Mouse (Mus musculus): ENCODE results near the gene Slc28a3. TPM values are rescaled to one million over a fixed set of nuclear protein-coding genes. Genes with fewer than 3 reads are reported as not detected.

Slc28a3 gene
- polyA plus RNA-seq, 1 experiment from 2014 or later = 0.05 TPM

DNA sequence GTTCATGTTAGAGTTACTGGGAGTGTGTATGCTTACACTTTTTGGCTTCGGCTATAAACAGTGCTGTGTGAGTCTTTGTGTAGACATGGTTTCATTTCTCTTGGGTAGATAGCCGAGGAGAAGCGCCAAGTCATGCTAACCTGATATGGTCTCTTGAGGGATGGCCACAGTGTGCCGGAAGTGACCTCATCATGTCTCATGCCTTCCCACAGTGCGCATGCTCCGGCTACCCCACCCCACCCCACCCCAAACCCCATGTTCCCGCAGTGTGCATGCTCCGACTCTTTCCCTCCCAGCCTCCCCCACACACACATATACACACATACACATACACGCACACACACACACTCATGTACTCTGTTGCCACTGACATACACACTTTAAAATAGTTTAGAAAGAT, 90.6 kb downstream of the Slc28a3 start:
- Histone ChIP-seq H3K36me3 (no peaks in the 10 kb centered on the region), H3K4me2 (replicated peaks) (no peak overlapping the region), H3K4me1 (peaks cover 5% of the 10 kb centered on the region), H3K9me3 (no peaks in the 10 kb centered on the region), H3K9ac (no peak overlapping the region), H3K27ac (no peak overlapping the region), H3K4me3 (no peak overlapping the region), H3K27me3 (no peaks in the 10 kb centered on the region)
- ATAC-seq (ENCODE audit: insufficient number of reproducible peaks, insufficient read depth, low FRiP score, low TSS enrichment) = no peak
- WGBS = 91% methylated on average over 9 of the region's 9 CpGs

GRCm38 (mm10) chr13:58516277-58516676, 94.4 kb downstream of the Slc28a3 start:
- Histone ChIP-seq H3K4me2 (replicated peaks) (no peak overlapping the region), H3K27me3 (no peaks in the 10 kb centered on the region), H3K4me1 (no peaks in the 10 kb centered on the region), H3K36me3 (no peaks in the 10 kb centered on the region), H3K27ac (no peak overlapping the region), H3K9ac (no peak overlapping the region), H3K9me3 (no peaks in the 10 kb centered on the region), H3K4me3 (no peak overlapping the region)
- no peak for ATAC-seq (ENCODE audit: insufficient number of reproducible peaks, insufficient read depth, low FRiP score, low TSS enrichment)
- WGBS = 96% methylated on average over 4 of the region's 4 CpGs

DNA sequence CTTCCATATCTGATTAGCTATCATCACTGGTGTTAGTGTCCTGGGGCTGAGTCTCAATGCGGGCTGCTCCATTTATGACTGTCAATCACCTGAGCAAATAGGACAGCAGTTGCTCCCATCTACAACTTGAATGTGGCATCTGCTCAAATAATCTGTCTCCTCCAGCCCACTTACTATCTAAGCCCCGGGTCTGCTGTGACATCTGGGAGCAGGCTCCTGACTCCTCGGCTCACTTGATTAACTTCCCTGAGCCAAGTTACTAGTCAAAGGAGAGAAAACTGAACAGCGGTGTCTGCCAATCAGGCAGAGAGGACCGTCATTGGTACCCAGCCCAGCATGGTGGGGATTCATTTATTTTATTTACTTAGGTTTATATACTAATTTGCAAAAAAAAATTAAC, 95.0 kb downstream of the Slc28a3 start:
- ATAC-seq (ENCODE audit: insufficient number of reproducible peaks, insufficient read depth, low FRiP score, low TSS enrichment) = no peak
- 91% methylated on average over 5 of the region's 5 CpGs for WGBS
- no peak overlapping the region for H3K27ac ChIP-seq
- no peak overlapping the region for H3K4me2 ChIP-seq (replicated peaks)
- H3K36me3 ChIP-seq = no peaks in the 10 kb centered on the region
- no peak overlapping the region for H3K4me3 ChIP-seq
- H3K27me3 ChIP-seq = no peaks in the 10 kb centered on the region
- H3K4me1 ChIP-seq = no peaks in the 10 kb centered on the region
- no peak overlapping the region for H3K9ac ChIP-seq
- H3K9me3 ChIP-seq = no peaks in the 10 kb centered on the region

DNA sequence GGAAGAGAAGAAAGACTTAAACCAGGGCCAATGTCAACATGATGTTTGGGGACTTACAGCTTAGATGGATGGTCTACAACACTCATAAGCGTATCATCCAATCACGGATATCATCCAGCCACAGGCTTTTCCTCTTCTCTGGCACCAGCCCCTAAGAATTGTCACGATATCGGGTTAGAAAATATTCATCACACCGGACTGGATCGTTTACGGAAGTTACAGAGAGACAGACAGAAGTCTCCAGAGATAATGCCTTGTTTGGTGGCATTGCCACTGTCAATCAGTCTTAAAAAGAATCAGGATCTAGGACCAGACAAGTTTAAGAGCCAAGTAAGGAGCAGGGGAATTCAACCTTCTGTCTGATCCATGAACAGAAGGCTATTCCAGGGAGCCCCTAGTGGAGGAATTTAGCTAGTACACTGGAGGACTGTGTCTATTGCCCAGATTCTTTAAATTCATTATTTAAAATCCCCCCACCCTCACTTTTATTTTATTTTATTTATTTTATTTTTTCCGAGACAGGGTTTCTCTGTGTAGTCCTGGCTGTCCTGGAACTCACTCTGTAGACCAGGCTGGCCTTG, 96.4 kb downstream of the Slc28a3 start:
- H3K4me1 ChIP-seq = no peaks in the 10 kb centered on the region
- H3K4me2 ChIP-seq (replicated peaks) = no peak overlapping the region
- WGBS = 80% methylated on average over 8 of the region's 8 CpGs
- H3K4me3 ChIP-seq = no peak overlapping the region
- H3K27ac ChIP-seq = no peak overlapping the region
- no peak for ATAC-seq (ENCODE audit: insufficient number of reproducible peaks, insufficient read depth, low FRiP score, low TSS enrichment)
- H3K36me3 ChIP-seq = no peaks in the 10 kb centered on the region
- no peak overlapping the region for H3K9ac ChIP-seq
- H3K9me3 ChIP-seq = no peaks in the 10 kb centered on the region
- no peaks in the 10 kb centered on the region for H3K27me3 ChIP-seq

DNA sequence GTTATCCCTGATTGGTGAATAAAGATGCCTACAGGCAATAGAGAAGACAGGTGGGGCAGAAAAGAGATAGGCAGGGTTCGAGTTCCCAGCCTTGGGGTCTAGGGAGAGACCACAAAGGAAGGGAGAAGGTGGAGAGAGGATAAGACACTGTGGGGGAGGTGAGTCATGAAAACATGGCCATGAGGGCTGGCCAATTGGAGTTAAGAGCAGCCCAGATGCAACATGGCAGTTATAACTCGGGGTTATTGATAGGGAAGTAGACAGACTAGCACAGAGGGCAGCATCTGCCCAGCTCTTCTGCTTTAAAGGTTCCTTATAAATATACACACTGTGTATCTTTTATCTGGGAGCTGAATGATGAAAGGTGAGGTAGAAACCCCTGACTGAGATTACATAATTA, 98.8 kb downstream of the Slc28a3 start:
- WGBS = 65% methylated on average over 2 of the region's 2 CpGs
- H3K27me3 ChIP-seq = no peaks in the 10 kb centered on the region
- no peak overlapping the region for H3K9ac ChIP-seq
- H3K4me3 ChIP-seq = no peak overlapping the region
- no peaks in the 10 kb centered on the region for H3K36me3 ChIP-seq
- no peaks in the 10 kb centered on the region for H3K9me3 ChIP-seq
- H3K4me1 ChIP-seq = no peaks in the 10 kb centered on the region
- H3K27ac ChIP-seq = no peak overlapping the region
- H3K4me2 ChIP-seq (replicated peaks) = no peak overlapping the region
- ATAC-seq (ENCODE audit: insufficient number of reproducible peaks, insufficient read depth, low FRiP score, low TSS enrichment) = no peak

DNA sequence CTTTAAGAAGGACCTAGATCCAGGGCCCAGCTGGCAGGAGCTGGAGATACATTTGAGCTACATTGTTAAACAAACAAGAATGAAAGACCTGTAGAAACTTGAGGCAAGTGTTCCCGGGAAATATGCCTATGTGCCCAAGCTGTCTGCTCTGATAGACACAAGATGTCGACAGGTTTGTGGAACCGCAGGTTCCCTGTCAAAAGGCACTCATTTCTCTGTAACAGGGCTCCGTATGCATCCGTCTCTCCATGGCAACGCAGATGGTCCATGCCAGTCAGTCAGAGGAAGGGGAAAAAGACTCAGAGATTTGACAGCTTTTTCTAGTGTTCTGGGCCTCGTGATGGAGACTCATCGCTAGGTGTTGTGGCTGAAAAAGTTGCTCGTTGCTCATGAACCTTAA, 99.4 kb downstream of the Slc28a3 start:
- Histone ChIP-seq H3K9me3 (no peaks in the 10 kb centered on the region), H3K4me1 (no peaks in the 10 kb centered on the region), H3K27me3 (no peaks in the 10 kb centered on the region), H3K36me3 (no peaks in the 10 kb centered on the region), H3K27ac (no peak overlapping the region), H3K4me2 (replicated peaks) (no peak overlapping the region), H3K9ac (no peak overlapping the region), H3K4me3 (no peak overlapping the region)
- ATAC-seq (ENCODE audit: insufficient number of reproducible peaks, insufficient read depth, low FRiP score, low TSS enrichment) = no peak
- WGBS = 82% methylated on average over 9 of the region's 9 CpGs

DNA sequence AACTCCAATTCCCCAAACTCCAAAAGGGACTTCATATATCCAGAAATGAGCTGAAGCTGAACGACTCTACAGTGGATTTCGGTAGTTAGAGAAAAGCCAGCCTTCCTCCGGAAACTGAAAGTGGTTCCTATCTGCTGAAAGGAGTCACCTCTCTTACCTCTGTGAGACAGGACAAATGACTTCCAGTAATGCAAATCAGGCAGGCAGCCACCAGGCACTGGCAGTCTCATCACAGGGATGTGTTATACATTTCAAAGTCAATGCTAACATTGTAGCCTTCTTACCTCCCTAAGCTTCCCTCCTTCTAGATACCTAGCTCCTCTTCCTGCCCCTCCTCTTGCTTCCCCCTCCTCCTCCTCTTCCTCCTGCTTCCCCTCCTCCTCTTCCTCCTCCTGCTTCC, 101.4 kb downstream of the Slc28a3 start:
- Histone ChIP-seq H3K4me1 (no peaks in the 10 kb centered on the region), H3K36me3 (no peaks in the 10 kb centered on the region), H3K9me3 (no peaks in the 10 kb centered on the region), H3K9ac (no peak overlapping the region), H3K4me3 (no peak overlapping the region), H3K27ac (no peak overlapping the region), H3K27me3 (no peaks in the 10 kb centered on the region), H3K4me2 (replicated peaks) (no peak overlapping the region)
- no peak for ATAC-seq (ENCODE audit: insufficient number of reproducible peaks, insufficient read depth, low FRiP score, low TSS enrichment)
- 46% methylated on average over 3 of the region's 3 CpGs for WGBS

GRCm38 (mm10) chr13:58503610-58504009, 107.1 kb downstream of the Slc28a3 start:
- Histone ChIP-seq H3K27me3 (peaks cover 2% of the 10 kb centered on the region; the same call in 1 of the 2 replicates), H3K36me3 (no peaks in the 10 kb centered on the region), H3K4me1 (no peaks in the 10 kb centered on the region), H3K9me3 (no peaks in the 10 kb centered on the region), H3K4me2 (replicated peaks) (no peak overlapping the region), H3K4me3 (no peak overlapping the region), H3K9ac (no peak overlapping the region), H3K27ac (no peak overlapping the region)
- ATAC-seq (ENCODE audit: insufficient number of reproducible peaks, insufficient read depth, low FRiP score, low TSS enrichment) = no peak
- 85% methylated on average over 2 of the region's 2 CpGs for WGBS

GRCm38 (mm10) chr13:58497809-58498208, 112.9 kb downstream of the Slc28a3 start:
- ATAC-seq (ENCODE audit: insufficient number of reproducible peaks, insufficient read depth, low FRiP score, low TSS enrichment) = no peak
- H3K27ac ChIP-seq = no peak overlapping the region
- H3K9ac ChIP-seq = no peak overlapping the region
- H3K4me2 ChIP-seq (replicated peaks) = no peak overlapping the region
- no peak overlapping the region for H3K4me3 ChIP-seq
- no peaks in the 10 kb centered on the region for H3K9me3 ChIP-seq
- 78% methylated on average over 12 of the region's 12 CpGs for WGBS
- H3K27me3 ChIP-seq = peaks cover 2% of the 10 kb centered on the region; the same call in 1 of the 2 replicates
- peaks cover 7% of the 10 kb centered on the region; the same call in 1 of the 2 replicates for H3K4me1 ChIP-seq
- H3K36me3 ChIP-seq = no peaks in the 10 kb centered on the region

Other genes starting within 250 kb of the Slc28a3 start
- gene 2210016F16Rik, start 225.7 kb downstream of the Slc28a3 start, polyA plus RNA-seq (2016; fragmentation: Nextera tagmentation; extraction: Ambion mirVana) = 23.7 and 24.3 TPM in 2 replicates
- gene Rmi1, start 208.6 kb downstream of the Slc28a3 start, polyA plus RNA-seq (2016; fragmentation: Nextera tagmentation; extraction: Ambion mirVana) = 29.5 and 31.4 TPM in 2 replicates
- gene Hnrnpk, start 207.5 kb downstream of the Slc28a3 start, polyA plus RNA-seq (2016; fragmentation: Nextera tagmentation; extraction: Ambion mirVana) = 1,844 and 1,972 TPM in 2 replicates
- 29.2 and 30.8 TPM in 2 replicates for gene Ntrk2, start 195.7 kb upstream of the Slc28a3 start, polyA plus RNA-seq (2016; fragmentation: Nextera tagmentation; extraction: Ambion mirVana)

All from embryonic facial prominence, embryonic 12.5 days (tissue).